Mouse (Mus musculus): ENCODE results near the gene Tm6sf2. TPM values are rescaled to one million over a fixed set of nuclear protein-coding genes. Genes with fewer than 3 reads are reported as not detected.

The Tm6sf2 gene
- polyA plus RNA-seq, 1 experiment from 2014 or later = 1.3 TPM

DNA sequence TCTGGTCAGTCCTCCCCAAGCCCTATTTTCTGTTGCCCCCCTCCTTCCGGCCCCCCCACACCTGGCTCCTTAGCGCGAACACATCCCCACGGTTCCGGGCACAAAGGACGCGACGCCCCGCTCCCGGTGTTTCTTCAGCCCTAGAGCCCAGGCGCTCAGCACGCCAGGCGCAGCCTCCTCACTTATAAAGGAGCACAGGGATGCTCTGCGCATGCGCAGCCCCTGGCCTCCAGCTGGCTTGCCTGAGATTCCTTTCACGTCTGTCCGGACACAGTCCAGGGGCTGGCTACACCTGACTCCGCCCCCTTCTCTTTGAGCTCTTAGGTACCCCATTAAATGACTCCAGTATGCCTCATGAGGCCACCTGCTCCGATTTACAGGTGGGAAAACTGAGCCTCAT is 47.9 kb downstream of the Tm6sf2 start, which contains the start of gene Ncan:
Ncan (minus strand) TSS at position 207 of the 400 bp plus-strand sequence.
- H3K4me3 ChIP-seq = peak within 1 kb of the TSS; percentile 69
- peaks cover 14% of the 10 kb centered on the region for H3K36me3 ChIP-seq (ENCODE audit: poor library complexity, severe bottlenecking)
- ATAC-seq = peak; percentile 76
- H3K4me2 ChIP-seq = peak within 1 kb of the TSS; percentile 88
- H3K9me3 ChIP-seq (replicated peaks) = no peaks in the 10 kb centered on the region
- peak within 1 kb of the TSS; percentile 99 for H3K27ac ChIP-seq
- WGBS = 2% methylated on average over 19 of the region's 19 CpGs
- peaks cover 15% of the 10 kb centered on the region; the same call in 1 of the 2 replicates for H3K27me3 ChIP-seq
- H3K4me1 ChIP-seq = peaks cover 36% of the 10 kb centered on the region
- peak within 1 kb of the TSS; percentile 95 for H3K9ac ChIP-seq

DNA sequence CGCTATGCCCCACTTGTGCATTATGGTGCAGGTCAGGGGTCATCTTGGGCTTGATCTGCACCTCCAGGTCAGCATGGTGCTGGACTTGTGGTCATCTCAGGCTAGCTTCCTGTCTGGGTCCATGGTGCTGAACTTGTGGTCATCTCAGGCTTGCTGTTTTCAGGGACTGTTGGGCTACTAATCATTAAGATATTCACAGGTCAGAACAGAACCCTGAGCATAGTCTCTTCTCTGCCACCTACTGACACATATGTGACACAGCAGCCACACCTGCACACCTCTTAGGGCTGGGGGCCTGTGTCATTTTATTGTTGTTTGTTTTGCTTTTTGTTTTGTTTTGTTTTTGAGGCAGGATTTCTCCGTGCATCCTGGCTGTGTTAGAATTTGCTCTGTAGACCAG is 50.1 kb downstream of the Tm6sf2 start:
- no peak overlapping the region for H3K27ac ChIP-seq
- 52% methylated on average over 2 of the region's 2 CpGs for WGBS
- H3K9ac ChIP-seq = no peak overlapping the region
- H3K4me3 ChIP-seq = no peak overlapping the region
- no peaks in the 10 kb centered on the region for H3K9me3 ChIP-seq (replicated peaks)
- peaks cover 20% of the 10 kb centered on the region for H3K4me1 ChIP-seq
- no peak overlapping the region for H3K4me2 ChIP-seq
- peaks cover 15% of the 10 kb centered on the region; the same call in 1 of the 2 replicates for H3K27me3 ChIP-seq
- no peak for ATAC-seq
- H3K36me3 ChIP-seq (ENCODE audit: poor library complexity, severe bottlenecking) = no peaks in the 10 kb centered on the region

DNA sequence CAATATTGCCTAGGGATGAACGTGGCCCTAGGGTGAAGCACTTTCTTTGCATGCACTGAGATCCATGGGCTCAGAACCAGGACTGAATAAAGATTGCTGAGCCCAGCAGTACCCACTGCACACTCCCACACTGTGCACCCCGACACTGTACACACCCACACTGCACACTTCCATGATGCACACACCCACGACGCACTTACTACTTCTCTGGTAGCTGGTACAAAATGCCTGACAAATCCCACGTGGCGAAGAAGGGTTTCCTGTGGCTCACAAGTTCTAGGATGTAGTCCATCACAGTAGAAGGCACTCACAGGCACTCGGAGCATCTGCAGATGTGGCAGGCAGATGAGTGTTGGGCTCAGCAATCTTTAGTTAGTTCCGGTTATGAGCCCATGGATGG is 52.3 kb downstream of the Tm6sf2 start:
- 71% methylated on average over 8 of the region's 8 CpGs for WGBS
- no peak overlapping the region for H3K9ac ChIP-seq
- no peaks in the 10 kb centered on the region for H3K36me3 ChIP-seq (ENCODE audit: poor library complexity, severe bottlenecking)
- no peak overlapping the region for H3K4me2 ChIP-seq
- H3K9me3 ChIP-seq (replicated peaks) = no peaks in the 10 kb centered on the region
- no peak overlapping the region for H3K27ac ChIP-seq
- peaks cover 23% of the 10 kb centered on the region for H3K4me1 ChIP-seq
- H3K27me3 ChIP-seq = peaks cover 15% of the 10 kb centered on the region; the same call in 1 of the 2 replicates
- no peak for ATAC-seq
- H3K4me3 ChIP-seq = no peak overlapping the region

DNA sequence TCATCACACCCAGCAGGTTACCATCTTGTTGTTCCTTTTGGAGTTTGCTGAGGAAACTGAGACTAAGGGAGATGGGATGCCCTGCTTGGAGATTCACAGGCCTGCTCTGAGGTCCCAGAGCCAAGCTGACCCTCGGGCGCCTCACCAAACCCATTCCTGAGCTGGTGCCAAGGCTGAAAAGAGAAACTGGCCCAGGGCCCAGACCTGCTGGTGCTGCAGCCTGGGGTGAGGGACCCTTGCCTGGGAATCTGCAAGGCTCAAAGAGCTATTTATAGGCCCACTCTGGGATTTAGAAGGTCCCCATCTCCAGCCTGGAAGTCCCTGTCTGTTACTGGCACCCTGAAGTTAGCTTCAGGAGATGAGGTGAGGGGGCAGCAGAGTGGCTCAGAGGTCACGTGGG is 55.7 kb downstream of the Tm6sf2 start:
- Histone ChIP-seq H3K9me3 (replicated peaks) (no peaks in the 10 kb centered on the region), H3K27ac (peak overlapping the region; percentile 75), H3K4me1 (peaks cover 28% of the 10 kb centered on the region), H3K9ac (no peak overlapping the region), H3K4me2 (no peak overlapping the region), H3K36me3 (ENCODE audit: poor library complexity, severe bottlenecking) (peaks cover 12% of the 10 kb centered on the region), H3K4me3 (no peak overlapping the region), H3K27me3 (peaks cover 12% of the 10 kb centered on the region; the same call in 1 of the 2 replicates)
- 55% methylated on average over 3 of the region's 3 CpGs for WGBS
- ATAC-seq = no peak

GRCm38 (mm10) chr8:70129309-70129952 is 56.7 kb downstream of the Tm6sf2 start:
- H3K4me3 ChIP-seq = no peak overlapping the region
- ATAC-seq = peak; percentile 67
- H3K9ac ChIP-seq = no peak overlapping the region
- H3K36me3 ChIP-seq (ENCODE audit: poor library complexity, severe bottlenecking) = peaks cover 22% of the 10 kb centered on the region
- peaks cover 28% of the 10 kb centered on the region for H3K4me1 ChIP-seq
- peaks cover 6% of the 10 kb centered on the region; the same call in 1 of the 2 replicates for H3K27me3 ChIP-seq
- no peak overlapping the region for H3K4me2 ChIP-seq
- no peaks in the 10 kb centered on the region for H3K9me3 ChIP-seq (replicated peaks)
- H3K27ac ChIP-seq = peak overlapping the region; percentile 75
- WGBS = 45% methylated on average over 9 of the region's 9 CpGs

Small RNA genes within 50 kb of the gene (microRNA-seq; reads per million reads assigned to microRNA genes)
- gene Mir7066 = not detected

Other genes with a start within 250 kb of the Tm6sf2 start
- gene Pbx4, start 240.4 kb upstream of the Tm6sf2 start, polyA plus RNA-seq (2015; fragmentation: Nextera tagmentation; extraction: Ambion mirVana) = 63.5 and 67.7 TPM in 2 replicates
- 1.1 and 1.3 TPM in 2 replicates for gene Cilp2, start 185.2 kb upstream of the Tm6sf2 start, polyA plus RNA-seq (2015; fragmentation: Nextera tagmentation; extraction: Ambion mirVana)
- gene Tssk6, start 170.7 kb upstream of the Tm6sf2 start, polyA plus RNA-seq (2015; fragmentation: Nextera tagmentation; extraction: Ambion mirVana) = 2.5 and 3.4 TPM in 2 replicates
- 172 and 183 TPM in 2 replicates for gene Ndufa13, start 170.4 kb upstream of the Tm6sf2 start, polyA plus RNA-seq (2015; fragmentation: Nextera tagmentation; extraction: Ambion mirVana)
- gene Yjefn3, start 170.2 kb upstream of the Tm6sf2 start, polyA plus RNA-seq (2015; fragmentation: Nextera tagmentation; extraction: Ambion mirVana) = 7.2 and 7.9 TPM in 2 replicates
- gene Gatad2a, start 76.5 kb upstream of the Tm6sf2 start, polyA plus RNA-seq (2015; fragmentation: Nextera tagmentation; extraction: Ambion mirVana) = 29.5 and 31.7 TPM in 2 replicates
- 73.0 and 78.5 TPM in 2 replicates for gene Mau2, start 30.2 kb upstream of the Tm6sf2 start, polyA plus RNA-seq (2015; fragmentation: Nextera tagmentation; extraction: Ambion mirVana)
- gene Sugp1, start 30.1 kb upstream of the Tm6sf2 start, polyA plus RNA-seq (2015; fragmentation: Nextera tagmentation; extraction: Ambion mirVana) = 56.2 and 63.1 TPM in 2 replicates
- gene Hapln4, start 10.5 kb downstream of the Tm6sf2 start, polyA plus RNA-seq (2015; fragmentation: Nextera tagmentation; extraction: Ambion mirVana) = 0.14 and 0.16 TPM in 2 replicates
- 100 and 102 TPM in 2 replicates for gene Ncan, start 47.9 kb downstream of the Tm6sf2 start, polyA plus RNA-seq (2015; fragmentation: Nextera tagmentation; extraction: Ambion mirVana)
- gene Nr2c2ap, start 58.4 kb downstream of the Tm6sf2 start, polyA plus RNA-seq (2015; fragmentation: Nextera tagmentation; extraction: Ambion mirVana) = 33.4 and 37.4 TPM in 2 replicates
- gene Rfxank, start 66.2 kb downstream of the Tm6sf2 start, polyA plus RNA-seq (2015; fragmentation: Nextera tagmentation; extraction: Ambion mirVana) = 12.2 and 14.2 TPM in 2 replicates
- gene Borcs8, start 66.6 kb downstream of the Tm6sf2 start, polyA plus RNA-seq (2015; fragmentation: Nextera tagmentation; extraction: Ambion mirVana) = 47.4 and 48.0 TPM in 2 replicates
- 0.23 and 0.45 TPM in 2 replicates for gene Mef2b, start 66.8 kb downstream of the Tm6sf2 start, polyA plus RNA-seq (2015; fragmentation: Nextera tagmentation; extraction: Ambion mirVana)
- 50.2 and 59.5 TPM in 2 replicates for gene Tmem161a, start 99.4 kb downstream of the Tm6sf2 start, polyA plus RNA-seq (2015; fragmentation: Nextera tagmentation; extraction: Ambion mirVana)
- 2.0 and 3.0 TPM in 2 replicates for gene Slc25a42, start 139.4 kb downstream of the Tm6sf2 start, polyA plus RNA-seq (2015; fragmentation: Nextera tagmentation; extraction: Ambion mirVana)
- 75.9 and 76.7 TPM in 2 replicates for gene Sugp2, start 161.3 kb downstream of the Tm6sf2 start, polyA plus RNA-seq (2015; fragmentation: Nextera tagmentation; extraction: Ambion mirVana)
- 52.8 and 60.1 TPM in 2 replicates for gene Armc6, start 161.5 kb downstream of the Tm6sf2 start, polyA plus RNA-seq (2015; fragmentation: Nextera tagmentation; extraction: Ambion mirVana)
- 65.0 and 66.0 TPM in 2 replicates for gene Homer3, start 209.9 kb downstream of the Tm6sf2 start, polyA plus RNA-seq (2015; fragmentation: Nextera tagmentation; extraction: Ambion mirVana)
- 52.4 and 53.7 TPM in 2 replicates for gene Ddx49, start 229.6 kb downstream of the Tm6sf2 start, polyA plus RNA-seq (2015; fragmentation: Nextera tagmentation; extraction: Ambion mirVana)
- 268 and 274 TPM in 2 replicates for gene Cope, start 229.6 kb downstream of the Tm6sf2 start, polyA plus RNA-seq (2015; fragmentation: Nextera tagmentation; extraction: Ambion mirVana)
- 18.2 and 20.1 TPM in 2 replicates for gene Cers1, start 242.9 kb downstream of the Tm6sf2 start, polyA plus RNA-seq (2015; fragmentation: Nextera tagmentation; extraction: Ambion mirVana)